Mouse (Mus musculus) lung, embryonic 14.5 days (tissue): ENCODE results near the gene Cldn10. TPM values are rescaled to one million over a fixed set of nuclear protein-coding genes. Genes with fewer than 3 reads are reported as not detected.

ENCODE experiments used
- ATAC-seq: fragments of 200-750 bp; cut with Nextera tagmentation; 2 replicates; pipeline ENCODE4 v1.8.0; 2017; ENCODE audit warnings: mild to moderate bottlenecking, moderate TSS enrichment, moderate library complexity; ENCODE audit not compliant: insufficient read depth
- DNase-seq: peaks from one replicate; pipeline ENCODE4 v3.0.0-alpha.2; 2015
- H3K27ac ChIP-seq: fragments of 300-500 bp; sonication (generic); 2 replicates; pipeline ENCODE4 v1.5.1; 2014; ENCODE audit warnings: low read depth, mild to moderate bottlenecking, moderate library complexity
- H3K27me3 ChIP-seq: fragments of 300-500 bp; sonication (generic); 2 replicates; pipeline ENCODE4 v1.6.1; 2014; ENCODE audit warnings: low read length, control low read depth; ENCODE audit not compliant: insufficient read depth
- H3K36me3 ChIP-seq: fragments of 300-500 bp; sonication (generic); 2 replicates; pipeline ENCODE4 v1.6.1; 2014; ENCODE audit warnings: control low read depth; ENCODE audit not compliant: insufficient read depth
- H3K4me1 ChIP-seq: fragments of 300-500 bp; sonication (generic); 2 replicates; pipeline ENCODE4 v1.6.1; 2014; ENCODE audit warnings: antibody characterized with exemption, control low read depth; ENCODE audit not compliant: insufficient read depth
- H3K4me2 ChIP-seq: fragments of 300-500 bp; sonication (generic); 2 replicates; pipeline ENCODE4 v1.6.1; 2014; ENCODE audit warnings: mild to moderate bottlenecking
- H3K4me3 ChIP-seq: fragments of 300-500 bp; sonication (generic); 2 replicates; pipeline ENCODE4 v1.5.1; 2014; ENCODE audit warnings: low read depth, low read length
- H3K9ac ChIP-seq: fragments of 300-500 bp; sonication (generic); 2 replicates; pipeline ENCODE4 v1.6.1; 2014
- H3K9me3 ChIP-seq: fragments of 300-500 bp; sonication (generic); 2 replicates; pipeline ENCODE4 v1.6.1; 2016; ENCODE audit warnings: low read depth, low read length, control low read depth
- CTCF ChIP-seq: IDR thresholded peaks from 2 replicates; pipeline ENCODE4 v1.5.1; 2016; ENCODE audit warnings: antibody characterized with exemption, low read depth
- WGBS: fragments of 180-500 bp; shearing (Covaris S2); extraction: QIAGEN DNeasy Blood & Tissue Kit; methylation state at CpG from one replicate; pipeline ENCODE4 v1.1.7; 2014; 5-methylcytosine and 5-hydroxymethylcytosine counted together
- polyA plus RNA-seq: library from polyadenylated mRNA; unstranded; fragments of >200 nt; fragmentation: Nextera tagmentation; extraction: Ambion mirVana; gene quantifications from 2 replicates; pipeline ENCODE4 v1.2.1, GENCODE M21; 2014

The Cldn10 gene
- polyA plus RNA-seq, 1 experiment from 2014 or later, result 46.3 TPM

DNA sequence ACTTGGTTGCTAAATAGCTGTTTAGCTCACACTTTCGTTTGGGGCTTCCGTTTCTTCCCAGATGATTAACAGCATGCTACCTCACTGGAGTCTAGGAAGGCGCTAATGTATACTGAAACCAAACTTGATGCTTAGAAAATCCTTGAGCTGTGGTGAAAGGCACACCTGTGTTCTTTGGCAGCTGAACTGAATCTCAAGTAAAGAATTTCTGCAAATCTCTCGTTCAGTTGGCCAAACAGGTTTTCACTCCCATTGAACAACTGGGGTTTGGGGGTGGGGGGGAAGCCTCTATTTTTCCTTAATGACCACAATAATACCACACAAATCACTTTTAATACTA, 63.0 kb downstream of the Cldn10 start:
- peak overlapping the region; percentile 78 for H3K27ac ChIP-seq
- H3K36me3 ChIP-seq, result no peaks in the 10 kb centered on the region
- ATAC-seq (no peak), DNase-seq (peak; percentile 50)
- H3K4me2 ChIP-seq, result peak overlapping the region; percentile 36
- no peak overlapping the region for H3K4me3 ChIP-seq
- no peaks in the 10 kb centered on the region for H3K27me3 ChIP-seq
- no peaks in the 10 kb centered on the region for H3K9me3 ChIP-seq
- TF ChIP-seq CTCF, result no peak
- peaks cover 5% of the 10 kb centered on the region; the same call in 1 of the 2 replicates for H3K4me1 ChIP-seq
- 48% methylated on average over 4 of the region's 4 CpGs for WGBS
- H3K9ac ChIP-seq, result no peak overlapping the region

DNA sequence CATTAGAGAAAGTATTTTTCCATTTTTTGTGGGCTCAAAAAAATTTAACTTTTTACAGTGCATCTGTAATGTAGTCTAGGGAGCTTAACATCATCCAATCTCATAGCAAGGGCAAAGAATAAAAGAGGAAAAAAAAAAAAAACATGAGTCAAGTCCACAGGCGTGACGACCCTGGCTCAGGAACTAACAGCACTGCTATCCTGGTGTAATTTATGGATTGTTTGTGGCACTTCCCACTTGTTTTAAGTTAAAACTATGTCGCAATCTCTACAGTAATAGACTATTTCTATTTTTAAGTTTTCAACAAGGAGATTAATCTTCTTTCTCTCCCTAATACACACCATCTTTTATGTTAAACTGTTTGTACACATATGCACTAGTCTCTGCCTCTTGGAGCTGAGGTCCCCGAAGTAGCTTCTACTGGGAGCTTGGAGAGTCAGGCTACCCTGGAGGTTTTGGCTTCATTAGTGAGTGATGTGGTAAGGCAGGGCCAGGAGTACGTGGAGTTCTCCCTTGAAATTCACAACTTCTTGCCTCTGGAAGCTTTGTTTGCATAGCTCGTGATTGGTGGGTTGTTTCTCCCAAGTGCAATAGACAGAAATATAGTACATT, 63.9 kb downstream of the Cldn10 start:
- Histone ChIP-seq H3K9me3 (no peaks in the 10 kb centered on the region), H3K36me3 (no peaks in the 10 kb centered on the region), H3K27me3 (no peaks in the 10 kb centered on the region), H3K9ac (no peak overlapping the region), H3K4me3 (no peak overlapping the region), H3K27ac (peak overlapping the region; percentile 52; the same call in 1 of the 2 replicates), H3K4me1 (peaks cover 5% of the 10 kb centered on the region; the same call in 1 of the 2 replicates), H3K4me2 (no peak overlapping the region)
- DNase-seq, result peak; percentile 72
- 0 out of 2 replicates have a peak, but pooled peaks have one; percentile 11 for ATAC-seq
- WGBS, result 23% methylated on average over 6 of the region's 6 CpGs
- TF ChIP-seq CTCF, result no peak

DNA sequence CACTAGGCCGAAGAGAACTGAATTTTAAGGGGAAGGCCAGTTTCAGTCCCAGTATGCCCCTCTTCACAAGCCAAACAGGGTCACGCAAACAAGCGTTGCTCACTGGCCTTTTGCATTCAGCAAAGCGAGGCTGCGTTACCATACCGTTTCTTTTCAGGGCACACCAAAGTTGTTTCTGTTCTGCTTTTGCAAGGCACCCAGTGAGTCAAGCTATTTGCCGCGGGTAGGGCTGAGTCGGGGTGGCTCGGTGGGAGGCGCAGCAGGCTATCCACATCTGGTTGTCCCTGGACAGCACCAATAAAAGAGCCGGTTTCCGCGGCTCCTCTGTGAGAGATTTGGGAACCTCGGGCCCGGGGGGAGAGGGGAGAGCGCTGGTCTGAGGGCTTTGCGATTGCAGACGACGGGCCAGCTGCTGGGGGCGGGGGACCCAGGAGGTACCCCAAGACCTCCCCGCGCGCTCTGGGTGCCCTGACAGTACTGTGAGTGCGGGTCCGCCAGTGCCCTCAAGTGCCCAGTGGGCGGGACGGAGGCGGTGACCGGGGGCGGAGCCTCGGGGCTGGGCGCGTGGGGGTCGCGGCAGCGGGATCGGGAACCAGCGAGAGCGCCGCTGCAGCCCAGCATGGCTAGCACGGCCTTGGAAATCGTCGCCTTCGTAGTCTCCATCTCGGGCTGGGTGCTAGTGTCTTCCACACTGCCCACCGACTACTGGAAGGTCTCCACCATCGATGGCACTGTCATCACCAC, 66.8 kb downstream of the Cldn10 start:
- peak; percentile 81 for DNase-seq
- no peaks in the 10 kb centered on the region for H3K27me3 ChIP-seq
- peak overlapping the region; percentile 52 for H3K4me3 ChIP-seq
- ATAC-seq, result peak; percentile 70
- H3K9ac ChIP-seq, result peak overlapping the region; percentile 60
- H3K4me1 ChIP-seq, result peaks cover 5% of the 10 kb centered on the region; the same call in 1 of the 2 replicates
- TF ChIP-seq CTCF, result no peak
- H3K4me2 ChIP-seq, result peak overlapping the region; percentile 94
- no peaks in the 10 kb centered on the region for H3K9me3 ChIP-seq
- H3K27ac ChIP-seq, result peak overlapping the region; percentile 30; the same call in 1 of the 2 replicates
- 2% methylated on average over 46 of the region's 48 CpGs for WGBS
- no peaks in the 10 kb centered on the region for H3K36me3 ChIP-seq

DNA sequence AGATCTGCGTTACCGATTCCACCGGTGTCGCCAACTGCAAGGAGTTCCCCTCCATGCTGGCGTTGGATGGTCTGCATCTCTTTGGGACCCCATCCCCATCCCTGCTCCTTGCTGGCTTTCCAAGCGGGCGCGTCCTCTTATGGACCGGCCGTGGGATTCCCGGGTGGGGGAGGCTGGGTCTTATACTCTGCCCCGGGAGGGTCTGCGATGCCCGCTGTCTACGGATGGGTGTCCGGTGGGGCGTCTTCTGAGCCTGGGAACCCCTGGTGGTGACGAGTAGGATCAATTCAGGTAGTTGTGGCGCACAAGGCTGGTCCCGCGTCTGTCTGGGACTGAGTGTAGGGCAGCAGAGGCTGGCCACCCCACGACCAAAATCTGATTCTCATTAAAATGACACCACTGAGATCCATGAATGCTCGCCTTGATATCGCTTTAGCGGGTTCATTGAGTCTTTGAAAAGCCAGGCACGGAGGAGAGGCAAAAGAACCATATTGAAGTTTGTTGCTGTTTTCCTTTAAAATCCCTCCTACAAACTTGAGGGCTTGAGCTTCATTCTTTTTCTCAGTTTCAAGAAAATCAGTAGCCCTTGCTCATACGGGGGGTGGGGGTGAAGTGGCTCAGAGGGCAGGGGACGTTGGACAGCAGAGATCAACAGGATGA, 67.6 kb downstream of the Cldn10 start:
- H3K27ac ChIP-seq, result no peak overlapping the region
- H3K4me3 ChIP-seq, result peak overlapping the region; percentile 52
- no peaks in the 10 kb centered on the region for H3K9me3 ChIP-seq
- H3K36me3 ChIP-seq, result no peaks in the 10 kb centered on the region
- peak overlapping the region; percentile 94 for H3K4me2 ChIP-seq
- H3K4me1 ChIP-seq, result peaks cover 5% of the 10 kb centered on the region; the same call in 1 of the 2 replicates
- peak; percentile 66 for ATAC-seq
- peak; percentile 33 for DNase-seq
- WGBS, result under 1% methylated on average over 28 of the region's 28 CpGs
- H3K27me3 ChIP-seq, result no peaks in the 10 kb centered on the region
- peak; percentile 37 for TF ChIP-seq CTCF
- peak overlapping the region; percentile 60 for H3K9ac ChIP-seq

DNA sequence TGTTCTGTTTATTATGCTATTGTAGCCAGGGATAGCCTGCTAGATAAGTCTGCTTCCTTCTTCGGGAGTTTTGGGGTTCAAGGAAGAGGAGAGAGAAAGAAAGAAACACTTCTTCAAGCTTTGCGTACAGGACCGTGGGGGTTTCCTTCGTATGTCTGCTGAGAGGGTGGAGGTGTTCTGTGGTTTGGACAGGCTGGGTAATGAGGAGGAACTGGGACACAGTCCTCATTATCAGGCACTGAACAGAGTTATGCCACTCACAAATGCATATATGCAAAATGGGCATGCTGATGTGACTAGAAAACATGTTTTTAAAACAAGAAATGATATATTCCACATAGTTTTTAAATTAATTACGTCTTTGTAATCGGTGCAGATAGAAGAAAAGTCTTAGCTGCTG, 68.9 kb downstream of the Cldn10 start:
- H3K27me3 ChIP-seq, result no peaks in the 10 kb centered on the region
- no peak overlapping the region for H3K9ac ChIP-seq
- no peaks in the 10 kb centered on the region for H3K9me3 ChIP-seq
- peaks cover 5% of the 10 kb centered on the region; the same call in 1 of the 2 replicates for H3K4me1 ChIP-seq
- TF ChIP-seq CTCF, result no peak
- ATAC-seq, result no peak
- WGBS, result 75% methylated on average over 6 of the region's 6 CpGs
- no peaks in the 10 kb centered on the region for H3K36me3 ChIP-seq
- no peak overlapping the region for H3K27ac ChIP-seq
- peak overlapping the region; percentile 27 for H3K4me2 ChIP-seq
- no peak overlapping the region for H3K4me3 ChIP-seq
- no peak for DNase-seq

DNA sequence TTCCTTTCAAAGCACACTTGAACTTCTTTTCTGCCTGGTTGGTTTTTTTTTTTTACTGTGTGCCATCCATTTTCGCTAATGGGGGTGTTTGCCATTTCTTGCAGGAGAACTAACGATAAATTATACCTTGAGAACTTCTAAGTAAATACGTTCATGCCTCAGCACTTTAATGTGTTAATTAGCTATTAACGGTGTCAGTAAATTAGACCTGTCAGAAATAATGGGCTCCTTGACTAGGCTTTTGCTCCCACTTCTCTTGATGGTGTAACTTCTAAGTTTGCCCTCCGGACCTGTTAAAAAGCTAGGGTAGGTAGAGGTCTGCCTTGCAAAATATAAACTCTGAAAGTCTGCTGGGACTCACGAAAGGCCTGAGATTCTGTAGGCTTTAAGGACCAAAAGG, 70.6 kb downstream of the Cldn10 start:
- Histone ChIP-seq H3K27ac (no peak overlapping the region), H3K9me3 (no peaks in the 10 kb centered on the region), H3K9ac (no peak overlapping the region), H3K36me3 (no peaks in the 10 kb centered on the region), H3K4me1 (peaks cover 5% of the 10 kb centered on the region; the same call in 1 of the 2 replicates), H3K4me3 (no peak overlapping the region), H3K27me3 (no peaks in the 10 kb centered on the region), H3K4me2 (no peak overlapping the region)
- no peak for DNase-seq
- 58% methylated on average over 6 of the region's 6 CpGs for WGBS
- no peak for ATAC-seq
- no peak for TF ChIP-seq CTCF

DNA sequence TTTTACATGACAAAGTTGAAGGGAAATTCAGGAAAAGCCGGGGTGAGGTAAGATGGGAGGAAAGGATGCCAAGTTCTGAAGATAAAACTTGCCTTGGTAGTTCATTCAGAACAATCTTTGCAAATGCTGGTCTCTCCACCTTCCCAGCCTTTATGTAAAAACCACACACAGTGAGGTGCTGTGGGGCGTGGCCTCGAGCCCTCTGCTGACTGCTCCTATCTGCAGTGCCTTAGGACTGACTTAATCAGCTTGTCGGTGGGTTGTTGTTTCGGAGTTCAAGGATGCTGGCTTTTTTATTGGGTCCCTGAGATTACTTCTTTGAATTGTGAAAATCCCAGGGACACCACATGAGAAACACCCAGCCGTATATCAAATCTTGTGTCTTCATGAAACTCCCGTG, 74.5 kb downstream of the Cldn10 start:
- peaks cover 7% of the 10 kb centered on the region; the same call in 1 of the 2 replicates for H3K4me1 ChIP-seq
- H3K27me3 ChIP-seq, result no peaks in the 10 kb centered on the region
- 52% methylated on average over 7 of the region's 7 CpGs for WGBS
- H3K36me3 ChIP-seq, result no peaks in the 10 kb centered on the region
- ATAC-seq (no peak), DNase-seq (no peak)
- H3K4me3 ChIP-seq, result no peak overlapping the region
- no peak overlapping the region for H3K27ac ChIP-seq
- no peak overlapping the region for H3K9ac ChIP-seq
- no peak for TF ChIP-seq CTCF
- H3K4me2 ChIP-seq, result no peak overlapping the region
- H3K9me3 ChIP-seq, result no peaks in the 10 kb centered on the region
